Mouse (Mus musculus): ENCODE measurements around the gene Cela1. TPM values are rescaled to one million over a fixed set of nuclear protein-coding genes. Genes with fewer than 3 reads are reported as not detected.

Cela1 gene
- total and polyA plus RNA-seq, 3 experiments: 0.54 to 2.9 TPM; not detected in 1

DNA sequence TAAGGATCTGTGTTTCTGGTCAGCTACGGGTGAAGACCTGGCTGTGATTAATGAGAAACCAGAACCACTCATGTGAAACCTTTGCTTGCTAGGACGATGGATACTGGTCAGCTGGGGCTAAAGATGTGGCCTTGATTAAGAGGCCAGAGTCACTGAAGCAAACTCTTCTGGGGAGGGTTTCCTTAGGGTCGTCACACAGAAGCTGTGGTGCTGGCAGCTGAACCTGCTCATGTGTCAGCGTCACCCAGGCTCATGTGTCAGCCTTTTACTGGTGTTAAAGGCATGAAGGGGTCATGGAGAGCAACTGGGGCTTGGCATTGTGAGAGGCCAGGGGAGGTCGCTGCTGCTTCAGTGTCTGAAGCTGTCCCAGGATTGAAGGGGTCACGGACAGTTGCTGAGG lies 23.1 kb upstream of the Cela1 start:
- DNase-seq (ENCODE audit: low spot score) (no peak), ATAC-seq (ENCODE audit: extremely low read depth, insufficient number of reproducible peaks, low FRiP score, poor library complexity, severe bottlenecking) (no peak)
- Histone ChIP-seq H3K27me3 (ENCODE audit: insufficient read depth, low read length) (peaks cover 4% of the 10 kb centered on the region; the same call in 1 of the 2 replicates), H3K4me1 (ENCODE audit: insufficient read depth, low read depth, low read length) (no peaks in the 10 kb centered on the region), H3K36me3 (replicated peaks) (no peaks in the 10 kb centered on the region), H3K4me3 (ENCODE audit: low read depth, low read length) (no peak overlapping the region), H3K9me3 (replicated peaks) (peaks cover 2% of the 10 kb centered on the region; the same call in 1 of the 2 replicates)
- no peak for TF ChIP-seq GATA2 (IDR thresholded peaks at IDR 0.05; ENCODE audit: borderline replicate concordance, low read depth, low read length)
- no peak for TF ChIP-seq GATA1 (IDR thresholded peaks at IDR 0.05; ENCODE audit: borderline replicate concordance, low read length)

DNA sequence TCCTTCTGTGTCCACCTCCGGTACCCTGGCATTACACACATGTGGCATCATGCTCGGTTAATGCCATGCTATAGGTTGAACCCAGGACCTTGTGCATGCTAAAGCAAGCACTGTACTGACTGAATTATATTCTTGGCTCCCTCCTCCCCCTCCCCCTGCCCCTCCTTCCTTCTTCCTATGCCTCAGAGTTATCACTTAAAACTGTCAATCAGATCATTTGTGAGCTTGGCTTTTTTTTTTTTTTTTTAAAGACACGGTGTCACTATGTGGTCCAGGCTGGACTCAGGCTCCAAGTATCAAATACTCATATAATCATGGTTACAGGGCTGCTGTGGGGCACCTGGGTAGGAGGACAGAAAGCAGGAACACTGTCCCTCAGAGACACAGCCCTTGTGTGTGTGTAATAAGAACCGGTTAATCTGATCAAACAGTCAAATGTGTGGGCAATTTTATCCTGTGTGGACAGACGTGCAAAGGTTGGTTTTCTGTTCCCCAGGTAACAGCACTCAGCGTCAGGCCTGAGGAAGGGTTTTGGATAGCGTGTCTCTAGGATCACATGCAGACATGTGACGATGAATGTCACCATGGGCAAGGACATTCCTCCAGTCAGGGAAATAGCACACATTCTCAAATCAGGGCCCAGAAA lies 20.8 kb upstream of the Cela1 start:
- Histone ChIP-seq H3K4me1 (ENCODE audit: insufficient read depth, low read depth, low read length) (no peaks in the 10 kb centered on the region), H3K9me3 (replicated peaks) (no peaks in the 10 kb centered on the region), H3K36me3 (replicated peaks) (no peaks in the 10 kb centered on the region), H3K4me3 (ENCODE audit: low read depth, low read length) (no peak overlapping the region), H3K27me3 (ENCODE audit: insufficient read depth, low read length) (peaks cover 4% of the 10 kb centered on the region)
- ATAC-seq (ENCODE audit: extremely low read depth, insufficient number of reproducible peaks, low FRiP score, poor library complexity, severe bottlenecking) (no peak; the same call in 1 of the 2 replicates), DNase-seq (ENCODE audit: low spot score) (no peak)
- no peak for TF ChIP-seq GATA2 (IDR thresholded peaks at IDR 0.05; ENCODE audit: borderline replicate concordance, low read depth, low read length)
- TF ChIP-seq CTCF (IDR thresholded peaks at IDR 0.05; ENCODE audit: low read depth, low read length): no peak
- no peak for TF ChIP-seq POLR2AphosphoS5 (IDR thresholded peaks at IDR 0.05; ENCODE audit: insufficient replicate concordance, low read depth, low read length)
- no peak for TF ChIP-seq TAL1 (conservative IDR thresholded peaks at IDR 0.05; ENCODE audit: low read depth, low read length)
- no peak for TF ChIP-seq GATA1 (IDR thresholded peaks at IDR 0.05; ENCODE audit: borderline replicate concordance, low read length)

DNA sequence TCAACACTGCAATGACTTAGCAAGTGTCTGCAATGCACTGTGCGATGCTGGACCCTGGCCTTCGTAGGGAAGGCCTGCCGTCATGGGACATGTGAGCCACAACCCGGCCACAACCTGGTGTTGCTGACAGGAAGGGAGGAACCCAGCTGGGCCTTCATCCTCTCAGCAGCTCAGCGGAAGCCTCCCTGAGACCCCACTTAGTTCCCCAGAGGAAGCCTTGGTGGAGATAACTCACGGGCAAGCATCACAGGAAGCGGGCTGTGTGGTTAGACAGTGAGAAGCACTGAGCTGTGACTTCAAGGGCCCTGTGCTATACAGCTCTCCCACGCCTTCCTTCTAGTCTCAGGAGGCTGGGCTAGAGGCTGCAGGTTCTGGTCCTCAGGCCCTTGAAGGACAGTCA lies 18.5 kb upstream of the Cela1 start:
- Histone ChIP-seq H3K9me3 (replicated peaks) (no peaks in the 10 kb centered on the region), H3K4me3 (ENCODE audit: low read depth, low read length) (no peak overlapping the region), H3K4me1 (ENCODE audit: insufficient read depth, low read depth, low read length) (no peaks in the 10 kb centered on the region), H3K27me3 (ENCODE audit: insufficient read depth, low read length) (peaks cover 6% of the 10 kb centered on the region), H3K36me3 (replicated peaks) (no peaks in the 10 kb centered on the region)
- TF ChIP-seq GATA1 (IDR thresholded peaks at IDR 0.05; ENCODE audit: borderline replicate concordance, low read length) (no peak), GATA2 (IDR thresholded peaks at IDR 0.05; ENCODE audit: borderline replicate concordance, low read depth, low read length) (no peak), TAL1 (conservative IDR thresholded peaks at IDR 0.05; ENCODE audit: low read depth, low read length) (no peak), POLR2AphosphoS5 (IDR thresholded peaks at IDR 0.05; ENCODE audit: insufficient replicate concordance, low read depth, low read length) (no peak), CTCF (IDR thresholded peaks at IDR 0.05; ENCODE audit: low read depth, low read length) (no peak)
- no peak for DNase-seq (ENCODE audit: low spot score)
- no peak for ATAC-seq (ENCODE audit: extremely low read depth, insufficient number of reproducible peaks, low FRiP score, poor library complexity, severe bottlenecking)

DNA sequence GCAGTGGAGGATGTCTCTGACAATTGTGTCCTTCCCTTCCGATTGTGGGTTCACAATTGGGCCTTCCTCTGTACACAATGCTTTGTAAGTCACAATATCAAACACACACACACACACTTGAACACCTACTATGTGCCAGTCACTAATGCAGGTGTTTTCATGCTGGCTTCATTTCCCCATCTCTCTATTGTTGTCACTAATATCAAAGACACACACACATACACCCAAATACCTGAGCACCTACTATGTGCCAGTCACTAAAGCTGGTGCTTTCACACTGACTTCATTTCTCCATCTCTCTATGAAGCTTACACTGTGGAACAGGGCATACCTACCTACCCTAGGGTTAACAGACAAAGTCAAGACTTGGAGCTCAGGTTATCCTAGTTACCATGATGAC lies 17.7 kb upstream of the Cela1 start:
- ATAC-seq (ENCODE audit: extremely low read depth, insufficient number of reproducible peaks, low FRiP score, poor library complexity, severe bottlenecking) (no peak), DNase-seq (ENCODE audit: low spot score) (no peak)
- H3K4me1 ChIP-seq (ENCODE audit: insufficient read depth, low read depth, low read length): no peaks in the 10 kb centered on the region
- no peaks in the 10 kb centered on the region for H3K36me3 ChIP-seq (replicated peaks)
- TF ChIP-seq CTCF (IDR thresholded peaks at IDR 0.05; ENCODE audit: low read depth, low read length) (no peak), GATA2 (IDR thresholded peaks at IDR 0.05; ENCODE audit: borderline replicate concordance, low read depth, low read length) (no peak), POLR2AphosphoS5 (IDR thresholded peaks at IDR 0.05; ENCODE audit: insufficient replicate concordance, low read depth, low read length) (no peak), TAL1 (conservative IDR thresholded peaks at IDR 0.05; ENCODE audit: low read depth, low read length) (no peak), GATA1 (IDR thresholded peaks at IDR 0.05; ENCODE audit: borderline replicate concordance, low read length) (no peak)
- H3K4me3 ChIP-seq (ENCODE audit: low read depth, low read length): no peak overlapping the region
- H3K27me3 ChIP-seq (ENCODE audit: insufficient read depth, low read length): peaks cover 6% of the 10 kb centered on the region
- H3K9me3 ChIP-seq (replicated peaks): no peaks in the 10 kb centered on the region

DNA sequence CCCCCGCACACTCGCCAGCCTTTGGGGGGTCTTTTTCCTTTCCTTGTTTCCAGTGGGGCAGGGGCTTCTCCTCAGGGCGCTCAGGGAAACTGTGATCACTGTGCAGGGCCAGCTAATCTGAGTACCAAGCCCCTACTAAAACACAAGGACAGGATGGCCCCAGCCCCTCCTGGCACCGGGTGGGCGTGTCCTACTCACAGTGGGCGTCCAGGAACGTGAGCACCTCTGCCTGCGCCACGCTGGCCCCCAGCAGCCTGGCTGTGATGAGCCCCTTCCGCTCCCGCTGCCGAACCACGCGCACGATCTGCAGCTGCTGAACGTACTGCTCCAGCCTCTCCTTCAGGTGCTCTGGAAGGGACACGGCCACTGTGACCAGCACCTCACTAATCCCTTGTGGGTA lies 16.2 kb upstream of the Cela1 start:
- Histone ChIP-seq H3K9me3 (replicated peaks) (no peaks in the 10 kb centered on the region), H3K27me3 (ENCODE audit: insufficient read depth, low read length) (peaks cover 6% of the 10 kb centered on the region), H3K4me3 (ENCODE audit: low read depth, low read length) (no peak overlapping the region), H3K36me3 (replicated peaks) (no peaks in the 10 kb centered on the region), H3K4me1 (ENCODE audit: insufficient read depth, low read depth, low read length) (0 out of 2 replicates have a peak, but pooled peaks cover 4% of the 10 kb centered on the region)
- TF ChIP-seq GATA2 (IDR thresholded peaks at IDR 0.05; ENCODE audit: borderline replicate concordance, low read depth, low read length) (no peak), POLR2AphosphoS5 (IDR thresholded peaks at IDR 0.05; ENCODE audit: insufficient replicate concordance, low read depth, low read length) (no peak), CTCF (IDR thresholded peaks at IDR 0.05; ENCODE audit: low read depth, low read length) (no peak), TAL1 (conservative IDR thresholded peaks at IDR 0.05; ENCODE audit: low read depth, low read length) (no peak), GATA1 (IDR thresholded peaks at IDR 0.05; ENCODE audit: borderline replicate concordance, low read length) (no peak)
- ATAC-seq (ENCODE audit: extremely low read depth, insufficient number of reproducible peaks, low FRiP score, poor library complexity, severe bottlenecking): no peak
- DNase-seq (ENCODE audit: low spot score): no peak

DNA sequence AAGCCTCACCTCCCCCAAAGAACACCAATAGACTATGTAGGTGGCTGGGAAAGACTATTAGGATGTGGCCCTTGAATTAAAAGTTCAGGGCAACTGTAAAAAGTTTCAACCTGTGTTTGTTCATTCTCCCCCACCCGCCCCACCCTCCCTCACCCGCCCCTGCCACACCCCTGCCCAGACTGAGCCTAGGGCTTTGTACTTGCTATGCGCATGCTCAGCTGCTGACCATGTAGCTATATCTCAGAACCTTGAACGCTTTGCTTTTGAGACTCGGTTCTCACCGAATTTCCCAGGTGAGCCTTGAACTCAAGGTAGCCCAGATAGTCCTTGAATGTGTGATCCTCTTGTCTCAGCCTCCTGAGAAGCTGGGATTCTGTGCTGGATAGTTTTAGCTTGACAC lies 14.1 kb upstream of the Cela1 start:
- ATAC-seq (ENCODE audit: extremely low read depth, insufficient number of reproducible peaks, low FRiP score, poor library complexity, severe bottlenecking) (no peak), DNase-seq (ENCODE audit: low spot score) (no peak)
- peaks cover 4% of the 10 kb centered on the region; the same call in 1 of the 2 replicates for H3K27me3 ChIP-seq (ENCODE audit: insufficient read depth, low read length)
- 0 out of 2 replicates have a peak, but pooled peaks cover 4% of the 10 kb centered on the region for H3K4me1 ChIP-seq (ENCODE audit: insufficient read depth, low read depth, low read length)
- no peak overlapping the region for H3K4me3 ChIP-seq (ENCODE audit: low read depth, low read length)
- H3K36me3 ChIP-seq (replicated peaks): no peaks in the 10 kb centered on the region
- no peaks in the 10 kb centered on the region for H3K9me3 ChIP-seq (replicated peaks)
- TF ChIP-seq TAL1 (conservative IDR thresholded peaks at IDR 0.05; ENCODE audit: low read depth, low read length): no peak
- no peak for TF ChIP-seq POLR2AphosphoS5 (IDR thresholded peaks at IDR 0.05; ENCODE audit: insufficient replicate concordance, low read depth, low read length)
- no peak for TF ChIP-seq GATA2 (IDR thresholded peaks at IDR 0.05; ENCODE audit: borderline replicate concordance, low read depth, low read length)
- no peak for TF ChIP-seq CTCF (IDR thresholded peaks at IDR 0.05; ENCODE audit: low read depth, low read length)
- no peak for TF ChIP-seq GATA1 (IDR thresholded peaks at IDR 0.05; ENCODE audit: borderline replicate concordance, low read length)
